ENCODE assay signal across 9 mouse cellular contexts in genomic region chr3:36835525-36836203, GRCm38 (mm10). TPM values are rescaled to one million over a fixed set of nuclear protein-coding genes. Genes with fewer than 3 reads are reported as not detected.
A peak's percentile ranks its signal among the peaks of the same experiment; 100 is the strongest.
DNase-seq lines count a peak whose midpoint lies in the region; ATAC-seq and TF ChIP-seq lines count a peak whose summit lies in the region.
"Had no signal": no experiment of that assay in that cellular context is flagged by ENCODE, and none has a peak within 500 bp of the region (broad histone marks: within the 10 kb centered on the region; RNA-seq: fewer than 3 reads in every experiment).

No protein-coding gene starts in this region.

- no peak overlapping the region for H3K9ac ChIP-seq in lung, postnatal 0 days (replicated peaks; ENCODE audit: low read depth)

- no peak overlapping the region; the same call in 1 of the 2 replicates for H3K4me2 ChIP-seq in lung, postnatal 0 days (replicated peaks; ENCODE audit: low read depth, low read length)

- H3K4me1 ChIP-seq in lung, postnatal 0 days (ENCODE audit: insufficient read depth, low read depth, low read length): no peaks in the 10 kb centered on the region

- no peaks in the 10 kb centered on the region for H3K9me3 ChIP-seq in lung, postnatal 0 days (ENCODE audit: low read length)
- H3K9me3 ChIP-seq: megakaryocyte, embryonic 14.5 days had no signal

- no peak overlapping the region for H3K4me3 ChIP-seq in lung, postnatal 0 days (ENCODE audit: low read depth, low read length)
- H3K4me3 ChIP-seq: megakaryocyte, embryonic 14.5 days had no signal

- WGBS in lung, postnatal 0 days: 33% methylated on average over 18 of the region's 18 CpGs

- H3K27ac ChIP-seq in lung, postnatal 0 days (ENCODE audit: low read length): no peak overlapping the region

- peak; percentile 61 for TF ChIP-seq CTCF in lung, postnatal 0 days (IDR thresholded peaks at IDR 0.05)

- no peaks in the 10 kb centered on the region for H3K36me3 ChIP-seq in lung, postnatal 0 days (ENCODE audit: insufficient read depth, low read length)

- intact Hi-C loops in heart, postnatal 10 days (cut with DNase I): loop anchor here (1.0 kb wide), 1 partner anchor 146 kb away; no protein-coding TSS in a partner anchor

- H3K27me3 ChIP-seq in lung, postnatal 0 days (replicated peaks; ENCODE audit: insufficient read depth, low read length): no peaks in the 10 kb centered on the region

- DNase-seq in CD4-positive, CD25-positive, alpha-beta regulatory T cell, adult 2 months (ENCODE audit: low read depth, low spot score): peak; percentile 23
- no peak for DNase-seq in lung, postnatal 0 days (ENCODE audit: low spot score)
- DNase-seq in lung, adult 18-20 months: no peak
- peak; percentile 16 to 30 for DNase-seq in heart, postnatal 10 days
- peak; percentile 15 to 32 for DNase-seq in layer of hippocampus, postnatal 10 days (ENCODE audit: low spot score in 2 of 2)
- DNase-seq in neural tube, embryonic 10.5 days (ENCODE audit: extremely low spot score, low spot score): peak; percentile 31
- DNase-seq in urinary bladder, postnatal 4 days (ENCODE audit: low spot score in 2 of 2): no peak

- TF ChIP-seq EP300 in lung, postnatal 0 days (IDR thresholded peaks at IDR 0.05): no peak

- no peak for ATAC-seq in CD4-positive, CD25-positive, alpha-beta regulatory T cell, adult 4 months
- ATAC-seq in lung, postnatal 0 days: no peak

RNA-seq across cellular contexts. Expression of gene 4932438A13Rik, which starts 27.2 kb away (rescaled TPM):
- 10 to 100 TPM; 64.8 to 77.8 TPM for polyA plus RNA-seq in CD4-positive, CD25-positive, alpha-beta regulatory T cell, adult 4 months (2017; shearing (Covaris generic))
- 28.8 and 32.2 TPM in 2 replicates for polyA plus RNA-seq in lung, postnatal 0 days (2015; fragmentation: Nextera tagmentation; extraction: Ambion mirVana)
- 10 to 100 TPM; 49.5 to 51.8 TPM for total RNA-seq in heart, postnatal 10 days (2021)
- 100 to 1,000 TPM; 105 to 116 TPM for total RNA-seq in layer of hippocampus, postnatal 10 days (2021)

Comparison
In these comparisons a context has a peak if more than half of its experiments do, and no peak if none do; other contexts are left out.
1. DNase-seq: peak in CD4-positive, CD25-positive, alpha-beta regulatory T cell, adult 2 months (single experiment), heart, postnatal 10 days (2 of 2), layer of hippocampus, postnatal 10 days (2 of 2) and neural tube, embryonic 10.5 days (single experiment); none in lung, postnatal 0 days (single experiment), lung, adult 18-20 months (0 of 2) and urinary bladder, postnatal 4 days (0 of 2).